Mouse (Mus musculus) thymus, postnatal 14 days (tissue): ENCODE measurements around the gene Znrd1.
"Not testable (repeated sequence)": the region's sequence is repeated elsewhere in the genome, so short reads cannot be mapped to it uniquely, and the experiment has no call there.

ENCODE experiments used
- DNase-seq: peaks from one replicate; pipeline ENCODE4 v3.0.0; 2021

Znrd1 gene

GRCm38 (mm10) chr17:36957999-36958743 is at the start of gene Znrd1, which contains the start of gene Znrd1as:
Gene Znrd1, minus strand, starts transcription at chr17:36958559.
Gene Znrd1as, plus strand, starts transcription at chr17:36958592.
- DNase-seq = peak; percentile 91

- DNase-seq = no peak
These were observed 45.0 kb upstream of the Znrd1 start for GRCm38 (mm10) chr17:37003366-37003765.

- no peak for DNase-seq
These were observed 44.3 kb upstream of the Znrd1 start for GRCm38 (mm10) chr17:37002364-37003330.

GRCm38 (mm10) chr17:37000863-37001262 is 42.5 kb upstream of the Znrd1 start, which contains the start of gene Zfp57:
Gene Zfp57, plus strand, starts transcription at chr17:37001163.
- no peak for DNase-seq

GRCm38 (mm10) chr17:36998477-36998876 is 40.1 kb upstream of the Znrd1 start:
- no peak for DNase-seq

DNA sequence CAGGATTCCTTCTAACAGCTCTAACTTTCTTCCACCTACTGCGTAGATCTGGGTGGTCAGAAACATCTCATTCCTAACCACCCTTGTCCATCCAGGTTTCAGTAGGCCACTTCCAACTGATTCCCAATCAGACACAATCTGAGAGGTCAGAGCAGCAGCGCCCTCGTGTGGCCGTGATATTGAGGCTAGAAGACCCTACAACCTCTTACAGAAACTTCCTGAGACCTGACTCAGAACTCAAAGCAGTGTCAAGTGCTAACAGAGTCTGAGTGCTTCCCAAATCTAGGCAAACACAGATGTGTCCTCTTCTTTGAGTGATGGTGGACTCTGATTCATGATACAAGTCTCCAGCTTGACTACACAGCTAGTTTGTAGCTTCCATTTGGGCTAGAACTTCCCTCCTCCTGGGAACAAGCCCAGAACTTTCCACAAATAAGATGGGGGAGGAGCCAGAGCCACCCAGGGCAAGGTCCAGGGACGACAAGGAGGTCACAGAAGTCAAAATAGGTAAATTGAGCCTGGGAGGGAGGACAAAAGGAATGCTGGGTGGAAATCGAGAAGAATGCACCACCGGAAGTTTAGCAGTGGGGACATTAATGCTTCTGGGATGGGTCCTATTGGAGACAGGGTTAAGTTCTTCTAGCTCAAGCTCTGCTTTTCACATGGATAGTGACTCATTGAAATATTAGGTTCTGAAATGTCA is 38.8 kb upstream of the Znrd1 start:
- peak; percentile 78 for DNase-seq

- DNase-seq = no peak
These were observed 37.1 kb upstream of the Znrd1 start for GRCm38 (mm10) chr17:36995448-36995847.

DNA sequence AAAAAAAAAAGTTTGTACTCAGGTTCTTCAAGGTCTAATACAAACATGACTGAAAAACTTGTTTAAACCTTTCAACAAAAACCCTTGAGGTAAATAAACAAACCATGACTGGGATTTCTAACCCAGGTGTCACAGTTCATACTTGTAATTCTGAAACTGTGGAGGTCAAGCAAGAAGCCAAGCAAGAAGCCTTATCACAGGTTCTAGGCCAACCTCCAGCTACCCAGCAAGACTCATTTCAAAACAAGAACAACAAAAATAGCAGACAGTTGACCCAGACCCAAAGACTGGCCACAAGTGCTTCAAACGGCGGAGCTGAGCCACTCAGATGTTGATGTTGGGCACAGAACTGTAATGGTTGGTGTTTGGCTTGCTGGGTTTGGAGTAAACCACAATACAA is 36.2 kb upstream of the Znrd1 start:
- DNase-seq = no peak

- DNase-seq = no peak
These were observed 35.5 kb upstream of the Znrd1 start for GRCm38 (mm10) chr17:36993770-36994325.

DNA sequence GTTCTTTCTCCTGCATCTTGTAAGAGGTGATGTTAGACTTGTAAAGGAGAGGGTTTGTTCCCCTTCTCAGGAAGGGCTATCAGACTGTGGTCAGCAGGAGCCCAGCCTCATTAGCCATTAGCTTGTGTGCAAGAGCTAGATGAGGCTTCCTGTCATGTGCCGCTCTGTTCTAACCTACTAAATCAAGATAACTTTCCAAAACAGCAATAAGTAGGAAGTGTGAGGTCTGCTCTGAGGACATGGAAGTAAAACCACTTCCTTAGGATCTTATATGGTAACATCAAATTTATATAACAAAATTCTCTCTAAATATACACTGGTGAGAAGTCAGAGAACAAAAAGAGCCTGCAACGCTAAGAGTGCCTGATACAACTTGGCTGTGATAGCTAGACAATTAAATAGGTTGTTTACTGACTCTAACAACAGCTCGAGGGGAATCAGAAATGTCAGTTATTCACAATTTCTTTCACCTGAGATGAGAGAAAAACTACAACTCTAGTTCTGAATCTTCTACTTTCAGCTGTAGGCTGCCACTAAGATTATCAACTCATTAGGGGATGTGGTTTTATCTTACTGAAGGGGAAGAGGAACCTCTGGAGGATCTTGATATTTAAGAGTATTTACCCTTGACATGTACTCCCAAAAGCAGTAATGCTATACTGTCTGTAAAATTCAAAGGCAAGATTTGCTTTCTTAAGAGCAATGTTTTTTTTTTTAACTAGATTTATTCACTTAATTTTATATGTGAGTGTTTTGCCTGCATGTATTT is 34.2 kb upstream of the Znrd1 start:
- no peak for DNase-seq

GRCm38 (mm10) chr17:36990630-36991029 is 32.3 kb upstream of the Znrd1 start:
- DNase-seq = not testable (repeated sequence)

- no peak for DNase-seq
These were observed 31.1 kb upstream of the Znrd1 start, which contains the start of gene H2-M5 for GRCm38 (mm10) chr17:36989437-36989836. Gene H2-M5, minus strand, starts transcription at chr17:36989537.

DNA sequence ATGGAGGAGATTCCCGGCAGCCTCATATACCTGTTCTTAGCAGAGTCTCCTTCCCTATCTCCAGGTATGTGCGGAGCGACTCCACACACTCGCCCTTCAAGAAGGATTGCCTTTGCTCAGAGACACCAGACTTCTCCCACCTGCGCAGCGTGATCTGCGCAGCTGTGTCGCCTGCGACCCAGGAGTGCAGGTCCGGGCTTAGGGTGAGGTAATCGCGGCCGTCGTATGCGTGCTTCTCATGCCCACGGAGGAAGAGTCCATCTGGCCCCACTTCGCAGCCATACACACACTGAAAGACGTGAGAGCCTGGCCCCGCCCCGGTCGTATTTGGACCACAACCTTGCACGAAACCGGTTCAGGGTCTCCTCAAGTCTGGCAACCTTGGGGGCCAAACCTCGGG is 30.1 kb upstream of the Znrd1 start:
- no peak for DNase-seq

- DNase-seq = no peak
These were observed 24.1 kb upstream of the Znrd1 start for GRCm38 (mm10) chr17:36982253-36983155.

DNA sequence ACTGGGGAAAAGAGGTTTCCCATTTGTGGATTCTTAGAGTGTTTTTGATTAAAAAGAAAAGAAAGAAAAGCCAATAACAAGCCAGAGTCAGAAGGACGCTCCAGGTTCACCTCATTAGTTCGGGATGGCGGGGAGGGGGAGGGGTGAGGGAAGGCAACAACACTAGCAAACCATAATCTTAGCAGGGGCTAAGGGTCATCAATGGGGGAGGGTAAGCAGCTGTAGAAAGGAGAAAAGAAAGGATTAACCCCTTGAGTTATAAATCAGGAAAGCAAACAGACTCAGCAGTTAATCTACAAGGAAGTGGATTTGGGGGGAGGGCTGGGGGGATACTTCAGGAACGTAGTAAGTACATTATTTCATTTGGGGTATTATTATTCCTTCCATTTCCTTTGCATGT is 23.5 kb upstream of the Znrd1 start:
- DNase-seq = no peak

GRCm38 (mm10) chr17:36981221-36981813 is 23.0 kb upstream of the Znrd1 start, which contains the start of gene 2410137M14Rik:
Gene 2410137M14Rik, minus strand, starts transcription at chr17:36981237.
- no peak for DNase-seq

DNA sequence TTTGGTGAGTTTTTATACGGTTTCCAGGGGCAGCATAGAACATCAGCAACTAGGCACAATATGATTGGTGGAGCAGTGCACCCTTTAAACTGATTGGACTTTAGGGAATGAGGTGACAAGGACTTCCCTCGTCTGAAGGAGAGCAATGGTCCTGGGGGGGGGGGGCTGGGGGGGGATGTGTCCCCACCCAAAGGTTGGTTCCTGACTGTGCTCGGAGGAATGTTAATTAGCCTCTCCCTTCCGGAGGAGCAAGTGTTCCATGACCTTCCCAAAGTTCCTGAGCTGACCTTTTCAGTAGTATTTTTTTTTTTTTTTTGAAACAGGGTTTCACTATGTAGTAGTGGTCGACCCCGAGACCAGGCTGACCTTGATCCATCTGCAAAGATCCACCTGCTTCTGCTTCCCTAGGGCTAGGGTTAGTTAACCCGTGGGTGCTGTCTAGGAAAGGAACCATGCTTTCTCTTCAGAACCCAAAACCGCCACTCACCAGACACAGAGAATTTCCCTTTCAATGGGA is 15.0 kb upstream of the Znrd1 start:
- no peak for DNase-seq

GRCm38 (mm10) chr17:36972791-36973190 is 14.4 kb upstream of the Znrd1 start:
- peak; percentile 43 for DNase-seq

DNA sequence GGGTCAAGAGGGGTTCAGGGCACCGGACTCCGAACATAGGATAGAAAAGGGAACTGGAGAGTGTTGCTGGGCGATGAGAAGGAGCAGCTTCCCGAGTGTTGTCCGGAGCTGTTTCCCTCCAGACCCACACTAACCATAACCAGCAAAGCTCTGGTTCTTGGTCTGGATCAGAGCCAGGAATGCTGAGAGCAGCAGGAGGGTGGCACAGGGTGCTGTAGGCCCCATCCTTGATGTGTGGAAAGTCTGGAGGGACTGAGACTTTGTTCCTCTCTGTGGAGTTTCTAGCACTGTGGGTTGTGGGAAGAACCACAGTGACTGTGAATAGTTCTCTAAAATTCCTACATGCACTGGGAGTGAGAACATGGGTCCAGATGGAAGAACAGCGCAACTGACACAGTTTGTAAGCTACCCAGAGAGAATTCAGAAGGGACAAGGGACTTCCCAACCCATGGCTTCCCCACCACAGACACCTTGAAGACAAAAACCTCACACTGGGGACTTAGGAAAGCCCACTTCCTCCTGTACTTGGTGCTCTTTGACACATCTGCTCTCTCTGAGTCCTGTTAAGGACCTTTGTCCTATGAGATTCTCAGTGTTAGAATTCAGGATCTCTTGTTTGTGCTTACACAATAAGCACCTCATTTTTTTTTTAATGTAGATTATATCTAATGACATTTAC is 13.0 kb upstream of the Znrd1 start:
- no peak for DNase-seq
